Mouse (Mus musculus): ENCODE data around the gene Tchh. TPM values are rescaled to one million over a fixed set of nuclear protein-coding genes. Genes with fewer than 3 reads are reported as not detected.
"Not testable (repeated sequence)": the region's sequence is repeated elsewhere in the genome, so short reads cannot be mapped to it uniquely, and the experiment has no call there.

Tchh gene
- polyA plus RNA-seq, 1 experiment from 2014 or later, result 0.47 TPM

DNA sequence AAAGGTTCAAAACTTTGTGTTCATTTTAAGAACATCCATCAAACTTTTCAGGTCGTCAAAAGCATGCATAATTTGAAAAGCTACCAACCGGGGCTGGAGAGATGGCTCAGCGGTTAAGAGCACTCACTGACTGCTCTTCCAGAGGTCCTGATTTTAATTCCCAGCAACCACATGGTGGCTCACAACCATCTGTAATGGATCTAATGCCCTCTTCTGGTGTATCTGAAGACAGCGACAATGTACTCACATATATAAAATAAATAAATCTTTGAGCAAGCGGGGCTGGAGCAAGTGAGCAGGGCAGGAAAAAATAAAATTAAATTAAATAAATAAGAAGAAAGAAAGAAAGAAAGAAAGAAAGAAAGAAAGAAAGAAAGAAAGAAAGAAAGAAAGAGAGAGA is 52.6 kb downstream of the Tchh start:
- H3K36me3 ChIP-seq (ENCODE audit: control insufficient read depth, insufficient read depth, low read length); H3K9ac ChIP-seq (ENCODE audit: low read length); ATAC-seq (ENCODE audit: insufficient number of reproducible peaks, insufficient read depth, low FRiP score, low read depth); H3K27ac ChIP-seq (replicated peaks in 1 of 2; ENCODE audit: control insufficient read depth in 1 of 2, insufficient read depth in 1 of 2, low read depth in 2 of 2, low read length in 2 of 2); H3K9me3 ChIP-seq (ENCODE audit: control insufficient read depth, low read length); H3K4me2 ChIP-seq (ENCODE audit: low read length); H3K4me3 ChIP-seq (ENCODE audit: control insufficient read depth in 1 of 2, insufficient read depth in 1 of 2, low read depth in 1 of 2, low read length in 2 of 2); H3K27me3 ChIP-seq (ENCODE audit: control insufficient read depth, insufficient read depth, low read length); H3K4me1 ChIP-seq (ENCODE audit: control insufficient read depth in 2 of 2, insufficient read depth in 2 of 2, low read length in 2 of 2): not testable (repeated sequence)
- 22% methylated on average over 5 of the region's 5 CpGs for WGBS

DNA sequence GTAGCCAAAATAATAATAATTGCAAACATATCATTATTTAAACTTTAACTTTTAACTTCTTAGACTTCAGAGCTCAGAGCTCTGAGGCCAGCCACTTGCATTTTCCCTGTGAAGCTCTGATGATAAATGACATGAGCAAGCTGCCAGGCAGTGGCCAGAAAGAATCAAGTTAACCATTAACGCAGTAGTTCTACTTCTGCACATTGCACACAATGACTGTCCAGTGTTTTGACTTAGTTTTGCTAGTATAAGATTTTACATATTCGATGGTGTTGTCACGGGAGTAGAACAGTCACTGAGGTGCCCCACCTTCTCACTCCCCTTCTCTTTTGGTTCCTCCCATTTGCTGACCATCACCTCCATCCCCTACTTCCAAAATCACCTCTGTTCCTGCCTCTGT is 55.0 kb downstream of the Tchh start:
- no peaks in the 10 kb centered on the region for H3K27me3 ChIP-seq (ENCODE audit: control insufficient read depth, insufficient read depth, low read length)
- no peak for ATAC-seq (ENCODE audit: insufficient number of reproducible peaks, insufficient read depth, low FRiP score, low read depth)
- H3K9me3 ChIP-seq (ENCODE audit: control insufficient read depth, low read length), result no peaks in the 10 kb centered on the region
- H3K36me3 ChIP-seq (ENCODE audit: control insufficient read depth, insufficient read depth, low read length), result no peaks in the 10 kb centered on the region
- H3K9ac ChIP-seq (ENCODE audit: low read length), result no peak overlapping the region
- H3K4me2 ChIP-seq (ENCODE audit: low read length), result no peak overlapping the region
- H3K4me3 ChIP-seq (ENCODE audit: control insufficient read depth in 1 of 2, insufficient read depth in 1 of 2, low read depth in 1 of 2, low read length in 2 of 2), result no peak overlapping the region
- H3K27ac ChIP-seq (replicated peaks in 1 of 2; ENCODE audit: control insufficient read depth in 1 of 2, insufficient read depth in 1 of 2, low read depth in 2 of 2, low read length in 2 of 2), result no peak overlapping the region
- no peaks in the 10 kb centered on the region for H3K4me1 ChIP-seq (ENCODE audit: control insufficient read depth in 2 of 2, insufficient read depth in 2 of 2, low read length in 2 of 2)
- 77% methylated on average over 3 of the region's 3 CpGs for WGBS

Small RNA genes within 50 kb of the gene (microRNA-seq; reads per million reads assigned to microRNA genes)
- gene Gm22752, result not detected

Other genes starting within 250 kb of the Tchh start
- not detected in 2 replicates for gene Flg2, start 245.1 kb upstream of the Tchh start, polyA plus RNA-seq (2014; fragmentation: Nextera tagmentation; extraction: Ambion mirVana)
- gene Flg, start 168.8 kb upstream of the Tchh start, polyA plus RNA-seq (2014; fragmentation: Nextera tagmentation; extraction: Ambion mirVana), result not detected in 2 replicates
- not detected in 2 replicates for gene Hrnr, start 122.6 kb upstream of the Tchh start, polyA plus RNA-seq (2014; fragmentation: Nextera tagmentation; extraction: Ambion mirVana)
- gene Rptn, start 48.6 kb upstream of the Tchh start, polyA plus RNA-seq (2014; fragmentation: Nextera tagmentation; extraction: Ambion mirVana), result not detected in 2 replicates
- gene Tchhl1, start 26.4 kb downstream of the Tchh start, polyA plus RNA-seq (2014; fragmentation: Nextera tagmentation; extraction: Ambion mirVana), result not detected in 2 replicates
- 880 and 961 TPM in 2 replicates for gene S100a11, start 78.2 kb downstream of the Tchh start, polyA plus RNA-seq (2014; fragmentation: Nextera tagmentation; extraction: Ambion mirVana)
- 211 and 238 TPM in 2 replicates for gene S100a10, start 112.8 kb downstream of the Tchh start, polyA plus RNA-seq (2014; fragmentation: Nextera tagmentation; extraction: Ambion mirVana)
- gene Tdpoz2, start 210.4 kb downstream of the Tchh start, polyA plus RNA-seq (2014; fragmentation: Nextera tagmentation; extraction: Ambion mirVana), result not detected in 2 replicates
- not detected in 2 replicates for gene Tdpoz1, start 234.0 kb downstream of the Tchh start, polyA plus RNA-seq (2014; fragmentation: Nextera tagmentation; extraction: Ambion mirVana)